Mouse (Mus musculus) thymus, adult 18-20 months (tissue): ENCODE results near the gene AU041133.
"Not testable (repeated sequence)": the region's sequence is repeated elsewhere in the genome, so short reads cannot be mapped to it uniquely, and the experiment has no call there.

Experiments used
- DNase-seq, 2 experiments: peaks; one replicate each; pipeline ENCODE4 v3.0.0; 2022; ENCODE audit warnings: mixed read lengths in 2 of 2

The AU041133 gene

DNA sequence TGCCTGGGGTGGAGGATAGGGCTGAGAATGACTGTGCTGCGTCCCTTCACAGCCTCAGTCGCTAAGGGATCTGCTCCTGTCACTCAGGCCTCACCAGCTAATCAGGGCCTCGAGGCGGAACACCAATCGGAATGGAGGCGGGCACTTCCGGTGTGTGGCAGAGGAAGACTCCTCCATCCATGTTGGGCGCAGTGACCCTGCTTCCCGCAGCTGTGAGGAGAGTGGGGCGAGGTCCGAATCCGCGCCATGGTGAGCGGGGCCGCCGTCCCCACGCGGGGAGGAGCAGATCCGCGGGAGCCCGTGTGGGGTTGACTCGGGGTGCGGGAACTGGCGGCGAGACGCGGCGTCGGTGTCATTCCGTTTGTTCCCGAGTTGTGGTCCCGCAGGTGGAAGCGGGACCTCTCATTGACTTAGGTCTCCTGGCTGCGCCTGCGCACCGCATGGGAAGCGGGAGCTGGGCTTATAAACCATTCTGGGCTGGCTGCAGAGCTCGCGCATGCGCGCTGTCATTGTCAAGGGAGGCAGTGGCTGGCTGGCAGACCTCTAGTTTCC lies at the start of gene AU041133:
TSS of gene AU041133 (plus strand) at position 164 of the 552 bp plus-strand sequence.
- peak; percentile 77 to 83 for DNase-seq

GRCm38 (mm10) chr10:82082728-82083621 lies 44.8 kb upstream of the AU041133 start, which contains the start of gene BC024063:
Gene BC024063 (plus strand): TSS chr10:82083353.
- peak; percentile 5 to 25 for DNase-seq

GRCm38 (mm10) chr10:82083622-82083971 lies 44.2 kb upstream of the AU041133 start:
- DNase-seq = not testable (repeated sequence)

GRCm38 (mm10) chr10:82117206-82117605 lies 10.6 kb upstream of the AU041133 start:
- DNase-seq = no peak

DNA sequence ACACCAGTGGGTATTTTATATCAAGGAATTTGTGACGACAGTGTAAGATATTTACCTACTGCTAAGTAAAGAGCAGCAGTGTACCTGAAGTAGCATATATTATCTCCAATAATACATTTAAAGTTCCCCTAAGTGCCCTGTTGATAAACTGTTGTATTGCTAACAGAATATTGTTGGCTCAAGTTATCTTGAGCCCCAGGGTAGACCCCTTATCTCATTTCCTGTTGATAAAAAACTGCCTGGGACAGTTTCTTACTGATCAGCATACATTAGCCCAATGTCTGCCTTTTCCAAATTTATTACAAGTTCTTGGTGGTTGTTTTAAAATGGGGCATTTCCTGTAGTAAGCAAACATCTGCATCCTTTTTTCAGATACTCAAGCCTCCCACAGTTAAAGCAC lies 17.5 kb downstream of the AU041133 start:
- no peak for DNase-seq

GRCm38 (mm10) chr10:82147571-82147970 lies 19.8 kb downstream of the AU041133 start:
- no peak for DNase-seq

GRCm38 (mm10) chr10:82167777-82168176 lies 40.0 kb downstream of the AU041133 start:
- DNase-seq = no peak

GRCm38 (mm10) chr10:82169776-82170175 lies 42.0 kb downstream of the AU041133 start:
- no peak for DNase-seq

DNA sequence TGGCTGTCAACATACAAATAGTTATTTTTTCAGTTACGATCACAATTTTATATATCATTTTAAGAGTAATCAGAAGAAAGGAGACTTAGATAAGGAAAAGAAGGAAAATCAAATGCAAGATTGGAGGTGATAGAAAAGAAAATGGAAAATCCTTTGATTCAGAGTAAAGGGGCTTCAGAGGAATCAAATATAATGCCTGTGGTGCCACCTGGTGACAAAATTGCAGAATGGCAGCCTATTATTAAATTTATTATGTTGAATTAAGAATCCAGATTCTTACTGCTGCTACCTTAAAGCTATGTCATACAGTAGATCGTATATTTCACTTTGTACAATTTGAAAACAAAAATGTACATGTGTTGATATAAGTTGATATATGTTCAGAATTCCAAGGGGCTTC lies 43.0 kb downstream of the AU041133 start:
- no peak for DNase-seq

GRCm38 (mm10) chr10:82178257-82179064 lies 50.6 kb downstream of the AU041133 start:
- peak; percentile 24 to 29 for DNase-seq
